Mouse (Mus musculus) frontal cortex, postnatal 10 days (tissue): Measurements from ENCODE around the gene Isg20l2.

Source experiments
- DNase-seq, 2 experiments: peaks; one replicate each; pipeline ENCODE4 v3.0.0; 2022; ENCODE audit warnings: low spot score in 2 of 2, mixed read lengths in 1 of 2

The Isg20l2 gene

GRCm38 (mm10) chr3:87974381-87974987, 44.4 kb downstream of the Isg20l2 start:
- DNase-seq: no peak

GRCm38 (mm10) chr3:87979493-87979892, 49.4 kb downstream of the Isg20l2 start:
- no peak for DNase-seq

GRCm38 (mm10) chr3:87980085-87980484, 50.0 kb downstream of the Isg20l2 start:
- no peak for DNase-seq

GRCm38 (mm10) chr3:87980728-87981127, 50.6 kb downstream of the Isg20l2 start:
- DNase-seq: no peak

GRCm38 (mm10) chr3:87981214-87981760, 51.2 kb downstream of the Isg20l2 start:
- no peak for DNase-seq

- DNase-seq: no peak
Measured at GRCm38 (mm10) chr3:87981894-87982835, 52.1 kb downstream of the Isg20l2 start.

- DNase-seq: peak in 1 of 2 experiments; percentile 6
Measured at GRCm38 (mm10) chr3:87982836-87983601, 52.9 kb downstream of the Isg20l2 start.

- DNase-seq: no peak
Measured at GRCm38 (mm10) chr3:87983627-87984026, 53.5 kb downstream of the Isg20l2 start.

- DNase-seq: no peak
Measured at GRCm38 (mm10) chr3:87984094-87984493, 54.0 kb downstream of the Isg20l2 start.

- DNase-seq: no peak
Measured at GRCm38 (mm10) chr3:87985505-87986320, 55.6 kb downstream of the Isg20l2 start.

GRCm38 (mm10) chr3:87986868-87987267, 56.8 kb downstream of the Isg20l2 start:
- peak; percentile 88 to 93 for DNase-seq

GRCm38 (mm10) chr3:87987633-87988032, 57.5 kb downstream of the Isg20l2 start:
- peak in 1 of 2 experiments; percentile 64 for DNase-seq

GRCm38 (mm10) chr3:87988068-87988467, 58.0 kb downstream of the Isg20l2 start:
- DNase-seq: no peak

- DNase-seq: peak in 1 of 2 experiments; percentile 4
Measured at GRCm38 (mm10) chr3:87989935-87990334, 59.8 kb downstream of the Isg20l2 start.
